Mouse (Mus musculus) thymus, postnatal 0 days (tissue): ENCODE measurements around the gene Rab36. TPM values are rescaled to one million over a fixed set of nuclear protein-coding genes. Genes with fewer than 3 reads are reported as not detected.
"Not testable (repeated sequence)": the region's sequence is repeated elsewhere in the genome, so short reads cannot be mapped to it uniquely, and the experiment has no call there.

Experiments used
- DNase-seq: peaks from one replicate; pipeline ENCODE4 v3.0.0-alpha.2; 2015; ENCODE audit warnings: low spot score
- polyA plus RNA-seq: library from polyadenylated mRNA; unstranded; fragments of >200 nt; fragmentation: Nextera tagmentation; extraction: Ambion mirVana; gene quantifications from 2 replicates; pipeline ENCODE4 v1.2.1, GENCODE M21; 2015

The Rab36 gene
- polyA plus RNA-seq = 0.77 and 1.2 TPM in 2 replicates

DNA sequence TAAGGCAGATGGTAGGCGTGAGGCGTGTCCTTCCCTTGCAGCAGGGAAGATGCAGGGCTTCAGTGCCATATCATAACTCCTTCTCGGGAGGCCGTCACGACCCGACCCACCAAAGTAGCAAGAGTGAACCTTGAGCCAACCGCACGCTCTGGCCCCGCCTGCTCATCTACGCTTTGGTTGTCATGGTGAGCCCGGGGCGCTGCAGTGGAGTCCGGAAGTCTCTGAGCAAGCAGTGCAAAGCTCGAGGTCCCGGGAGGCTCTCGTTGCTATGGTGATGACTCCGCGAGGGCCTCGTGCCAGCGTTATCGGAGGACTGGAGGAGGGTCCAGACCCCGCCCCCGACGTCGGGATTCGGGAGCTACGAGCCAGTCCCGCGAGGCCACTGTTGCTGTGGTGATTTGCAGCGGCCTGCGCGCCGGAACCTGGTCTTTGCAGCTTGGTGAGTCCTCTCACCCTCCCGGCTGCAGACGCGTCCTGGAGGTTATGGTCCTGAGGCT is at the start of gene Rab36:
Rab36 (plus strand) TSS at position 176 of the 497 bp plus-strand sequence.
- peak; percentile 82 for DNase-seq

DNA sequence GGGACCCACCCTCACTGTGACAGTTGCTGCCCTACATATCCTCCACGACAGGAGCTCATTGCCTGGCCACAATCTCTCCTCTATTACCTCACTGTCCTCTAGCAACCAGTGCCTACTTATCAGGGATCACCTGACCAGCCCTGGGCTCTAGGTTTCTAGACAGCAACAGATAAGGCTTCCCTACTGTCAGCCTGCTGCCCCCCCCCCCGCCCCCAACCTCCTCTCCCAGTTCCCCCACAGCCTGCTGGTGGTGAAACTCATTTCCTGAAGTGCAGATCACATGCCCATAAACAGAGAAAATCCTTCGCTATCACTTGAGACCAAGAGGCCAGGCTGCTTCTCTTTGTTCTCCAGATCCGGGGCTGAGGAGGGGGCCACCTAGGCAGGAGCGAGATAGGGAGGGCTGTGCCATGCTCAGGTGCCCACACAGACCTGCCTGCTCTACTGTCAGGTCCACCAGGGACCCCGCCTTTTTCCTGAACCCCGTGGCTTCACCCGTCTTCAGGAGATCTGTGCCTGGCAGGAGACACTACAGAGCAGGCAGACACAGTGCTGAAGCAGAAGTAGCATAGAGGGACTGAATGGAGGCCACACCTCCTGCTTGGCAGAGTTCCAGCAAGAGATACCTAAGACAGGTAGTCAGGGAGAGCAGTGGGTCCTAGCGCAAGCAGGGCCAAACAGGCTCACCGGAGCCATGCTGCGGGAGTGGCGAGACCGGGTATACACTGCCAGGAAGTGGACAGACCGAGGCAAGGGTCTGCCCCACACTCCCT is 49.0 kb upstream of the Rab36 start:
- no peak for DNase-seq

GRCm38 (mm10) chr10:74989814-74990213 is 47.0 kb upstream of the Rab36 start:
- no peak for DNase-seq

DNA sequence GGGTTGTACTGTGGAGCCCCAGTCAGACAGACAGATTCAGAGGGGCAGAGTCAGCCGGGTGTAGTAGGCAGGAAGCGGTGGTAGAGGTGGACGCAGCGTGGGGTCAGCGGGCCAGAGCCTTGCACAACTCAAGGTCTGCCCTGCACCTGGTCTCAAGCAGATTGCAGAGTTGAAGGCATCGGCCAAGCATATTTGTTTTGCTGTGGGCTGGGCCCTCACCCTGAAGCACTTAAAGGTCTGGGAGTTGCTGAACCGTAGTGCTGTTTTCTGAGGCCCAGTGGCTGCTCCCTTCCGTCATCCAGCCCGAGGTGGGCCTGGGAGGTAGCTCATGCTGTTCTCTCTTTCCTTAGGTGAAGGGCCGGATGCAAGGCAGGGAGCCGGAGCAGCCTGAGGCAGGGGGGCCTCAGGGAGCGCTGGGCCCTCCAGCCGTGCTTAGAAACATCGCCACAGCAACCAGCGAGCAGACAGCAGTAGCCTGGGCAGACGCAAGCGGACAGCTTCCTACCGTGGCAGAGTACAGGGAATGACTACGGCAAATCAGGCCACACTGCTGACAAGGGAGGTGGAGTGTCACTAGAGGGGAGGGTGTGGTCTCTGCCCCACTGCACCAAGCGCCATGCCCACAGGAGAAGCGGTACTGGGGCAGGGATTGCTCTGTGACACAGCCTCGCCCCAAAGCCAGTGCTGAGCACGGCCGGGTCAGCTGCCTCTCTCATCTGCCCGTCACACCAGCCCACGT is 46.1 kb upstream of the Rab36 start:
- DNase-seq = no peak

GRCm38 (mm10) chr10:74994863-74995262 is 42.0 kb upstream of the Rab36 start:
- DNase-seq = no peak

DNA sequence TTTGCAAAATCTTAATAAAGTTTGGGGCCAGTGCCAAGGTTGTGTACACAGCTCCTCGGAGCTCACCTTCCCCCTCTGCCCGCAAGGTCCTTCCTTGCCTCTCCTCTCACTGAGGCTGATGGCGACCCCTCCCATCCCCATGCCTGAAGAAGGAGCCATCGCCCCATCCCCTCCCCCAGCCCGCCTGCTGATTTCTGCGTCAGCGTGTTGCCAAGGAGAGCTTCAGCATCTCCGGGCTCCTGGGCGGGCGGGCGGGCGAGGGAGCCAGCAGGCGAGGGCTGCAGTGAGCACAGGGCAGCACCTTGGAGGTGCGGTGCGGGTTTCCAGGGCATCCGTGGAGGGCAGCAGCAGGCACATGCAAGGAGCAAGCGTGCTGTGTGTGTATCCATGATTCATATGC is 41.5 kb upstream of the Rab36 start:
- no peak for DNase-seq

DNA sequence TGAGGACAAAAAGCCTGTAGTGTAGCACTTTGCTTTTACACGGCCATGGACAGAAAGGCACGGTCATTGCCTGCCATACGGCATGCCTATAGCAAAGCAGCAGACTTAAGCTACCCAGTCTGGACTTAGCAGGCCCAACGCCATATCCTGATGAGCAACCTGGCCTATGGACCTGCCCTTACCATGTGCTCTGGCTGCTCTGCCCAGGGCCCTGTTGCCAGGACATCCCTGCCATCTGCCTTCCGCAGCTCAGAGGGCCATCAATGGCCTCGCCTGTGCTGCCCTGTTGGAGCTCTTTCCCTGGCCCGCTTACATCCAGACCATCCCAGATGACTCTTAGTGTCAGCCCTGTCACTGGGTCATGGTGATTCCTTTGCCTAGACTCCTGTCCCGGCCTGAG is 35.5 kb upstream of the Rab36 start:
- DNase-seq = no peak

- DNase-seq = no peak
These were observed 32.8 kb upstream of the Rab36 start for GRCm38 (mm10) chr10:75004067-75004466.

DNA sequence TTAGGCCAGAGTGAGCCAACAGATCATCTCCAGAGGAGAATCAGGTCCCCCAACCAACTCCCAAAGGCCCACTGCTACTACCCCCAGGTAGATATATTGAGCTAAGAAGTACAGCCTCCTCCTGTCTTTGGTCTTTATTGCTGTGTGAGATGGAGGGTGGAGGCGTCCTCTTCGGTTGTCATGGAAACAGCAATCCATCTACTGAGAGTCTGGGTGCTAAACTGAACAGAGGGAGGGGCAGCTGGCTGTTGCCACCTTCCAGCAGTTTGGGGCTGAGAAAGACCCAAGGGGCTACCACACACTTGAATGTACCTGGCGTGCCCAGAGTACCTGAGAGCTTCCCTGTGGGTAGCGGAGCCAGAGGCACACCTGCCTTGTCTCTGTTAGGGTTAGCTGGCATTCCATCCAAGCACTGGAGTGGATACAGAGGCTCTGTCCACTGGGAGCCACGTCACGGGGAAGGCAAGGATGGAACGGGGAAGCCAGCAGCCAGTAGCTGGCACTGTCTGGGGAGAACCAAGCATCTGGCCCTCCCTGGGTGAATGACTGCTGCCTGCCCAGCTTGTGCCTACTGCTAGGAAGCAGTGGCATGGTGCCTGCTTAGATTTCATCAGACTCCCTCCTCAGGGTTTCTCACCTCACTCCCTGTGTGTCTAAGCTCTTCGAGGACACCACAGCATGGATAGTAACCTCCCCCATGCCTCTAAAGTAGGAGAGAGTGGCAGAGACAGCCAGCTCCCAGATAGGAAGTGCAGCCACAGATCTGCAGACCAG is 29.8 kb upstream of the Rab36 start:
- no peak for DNase-seq

GRCm38 (mm10) chr10:75010704-75011103 is 26.2 kb upstream of the Rab36 start:
- DNase-seq = no peak

DNA sequence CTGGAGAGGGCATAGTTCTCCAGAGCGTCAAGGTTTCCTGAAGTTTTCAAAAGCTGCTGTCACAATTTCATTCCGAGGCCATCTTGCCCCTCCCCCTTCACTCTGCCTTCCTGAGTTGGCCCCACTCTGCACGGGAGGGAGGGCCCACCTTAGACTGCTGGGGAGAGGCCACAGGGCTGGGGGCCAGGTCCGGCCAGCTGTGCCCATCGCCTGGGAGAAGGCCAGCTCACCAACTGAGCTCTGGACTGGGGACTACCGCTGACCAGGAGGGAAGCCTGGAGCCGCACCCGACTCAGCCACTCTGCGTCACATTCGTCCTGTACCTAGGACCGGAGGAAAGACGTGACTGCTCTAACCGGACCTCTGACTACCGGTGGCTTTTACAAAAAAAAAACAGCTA is 21.4 kb upstream of the Rab36 start:
- no peak for DNase-seq

DNA sequence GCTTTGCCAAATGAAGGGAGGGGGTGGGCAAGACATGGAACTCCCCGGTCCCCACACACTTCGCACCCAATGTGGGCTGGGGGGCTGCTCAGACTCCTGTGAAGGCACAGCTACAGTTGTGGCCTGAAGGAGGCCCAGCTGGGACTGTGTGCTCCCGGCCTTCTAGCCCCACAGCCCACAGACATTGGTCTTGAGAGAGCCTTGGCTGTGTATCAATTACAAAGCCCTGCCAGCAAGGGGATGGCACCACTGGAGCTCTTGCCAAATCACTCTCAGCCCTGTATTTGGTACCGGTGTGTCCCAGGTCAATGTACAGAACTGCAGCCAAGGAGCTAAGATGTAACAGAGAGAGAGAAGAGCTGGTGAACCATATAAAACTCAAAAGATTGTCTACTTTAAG is 20.4 kb upstream of the Rab36 start:
- DNase-seq = no peak

- DNase-seq = no peak
These were observed 16.6 kb upstream of the Rab36 start for GRCm38 (mm10) chr10:75020271-75020670.

- DNase-seq = peak; percentile 64
These were observed 15.7 kb upstream of the Rab36 start for GRCm38 (mm10) chr10:75021138-75021537.

- no peak for DNase-seq
These were observed 10.4 kb upstream of the Rab36 start for GRCm38 (mm10) chr10:75026491-75026890.

DNA sequence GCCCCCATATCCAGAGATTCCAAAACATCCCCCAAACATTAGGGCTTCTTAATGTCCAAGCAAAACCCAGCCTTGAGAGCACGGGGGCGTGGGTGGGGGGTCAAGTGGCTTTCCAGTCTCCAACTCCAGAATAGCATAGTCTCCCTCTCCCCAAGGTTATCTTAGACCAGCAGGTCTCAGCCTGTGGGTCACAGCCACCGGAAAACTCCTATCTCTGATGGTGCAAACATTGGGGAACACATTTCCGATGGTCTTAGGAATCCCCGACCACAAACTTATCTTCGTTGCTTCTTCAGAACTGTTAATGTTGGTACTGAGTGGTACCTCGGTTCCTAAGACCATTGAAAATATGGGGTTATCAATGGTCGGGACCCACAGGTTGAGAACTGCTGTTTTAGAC is 8.1 kb upstream of the Rab36 start:
- no peak for DNase-seq

DNA sequence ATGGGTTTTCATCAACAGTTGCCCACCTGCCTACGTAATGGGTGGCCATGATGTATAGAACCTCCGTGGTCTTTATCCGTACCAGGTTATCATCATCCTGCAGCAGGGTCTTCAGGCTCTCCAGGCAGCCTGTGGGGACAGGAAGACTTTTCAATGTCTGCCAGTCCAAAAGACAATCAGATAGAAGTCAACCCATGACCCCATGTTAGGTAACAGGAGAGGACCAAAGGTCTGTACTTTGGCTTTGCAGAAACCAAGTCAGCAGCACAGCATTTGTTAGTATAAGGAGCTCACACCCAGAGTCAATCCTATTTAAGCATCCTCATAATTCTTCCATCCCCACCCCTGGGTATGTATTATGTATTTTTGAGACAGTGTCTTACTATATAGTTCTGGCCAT is 7.2 kb upstream of the Rab36 start:
- DNase-seq = no peak

DNA sequence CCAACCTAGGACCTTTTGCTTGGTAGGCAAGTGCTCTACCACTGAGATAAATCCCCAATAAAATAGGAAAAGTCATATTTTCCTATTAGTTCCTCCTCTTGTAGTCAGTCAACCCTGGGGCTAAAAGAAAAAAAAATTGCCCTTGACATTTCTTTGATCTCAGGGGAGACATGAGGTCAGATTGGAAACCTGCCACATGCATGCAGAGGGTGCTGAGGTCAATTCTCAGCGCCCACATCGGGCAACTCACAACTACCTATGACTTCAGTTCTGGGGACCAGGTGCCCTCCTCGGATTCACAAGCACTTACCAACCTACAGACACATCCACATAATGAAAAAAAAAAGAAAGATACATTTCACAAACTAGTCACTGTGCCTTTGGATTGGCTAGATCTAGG is 6.6 kb upstream of the Rab36 start:
- DNase-seq = no peak

DNA sequence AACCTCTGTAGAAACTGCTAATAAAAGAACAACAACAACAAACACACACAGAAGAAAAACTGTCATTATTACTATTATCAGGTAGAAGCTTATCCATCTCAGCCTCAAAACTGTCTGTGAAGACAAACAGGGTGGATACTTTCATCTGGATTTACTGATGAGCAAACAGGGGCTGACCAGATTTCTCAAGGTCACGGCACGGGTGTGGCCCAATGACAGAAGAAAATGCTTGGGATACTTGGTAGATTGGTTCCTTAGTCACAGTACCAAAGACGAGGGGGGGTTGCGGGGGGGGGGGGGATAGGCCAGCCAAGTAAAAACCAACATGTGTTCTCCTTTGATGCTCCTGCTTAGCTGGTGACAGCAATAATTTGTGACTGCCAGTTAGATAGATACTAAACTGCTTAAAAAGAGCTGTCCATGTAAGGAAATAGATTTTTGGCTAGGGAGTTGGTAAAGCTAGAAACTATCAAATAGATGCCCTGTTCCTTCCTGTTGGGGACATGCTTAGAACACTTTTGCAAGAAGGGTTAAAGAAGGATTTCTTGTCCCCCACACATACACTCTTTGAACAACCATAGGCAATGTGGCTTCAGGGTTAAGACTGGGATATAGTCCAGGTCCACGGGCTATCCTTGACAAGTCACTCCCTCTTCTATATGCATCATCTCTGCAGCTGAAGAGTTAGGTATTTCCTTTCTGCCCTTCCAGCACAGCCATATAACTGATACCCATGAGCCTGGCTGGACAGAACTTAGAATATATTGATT is 5.3 kb upstream of the Rab36 start:
- no peak for DNase-seq

GRCm38 (mm10) chr10:75032395-75032794 is 4.5 kb upstream of the Rab36 start, which contains the start of gene Rsph14:
TSS of gene Rsph14 (minus strand) at chr10:75032586.
- DNase-seq = no peak

DNA sequence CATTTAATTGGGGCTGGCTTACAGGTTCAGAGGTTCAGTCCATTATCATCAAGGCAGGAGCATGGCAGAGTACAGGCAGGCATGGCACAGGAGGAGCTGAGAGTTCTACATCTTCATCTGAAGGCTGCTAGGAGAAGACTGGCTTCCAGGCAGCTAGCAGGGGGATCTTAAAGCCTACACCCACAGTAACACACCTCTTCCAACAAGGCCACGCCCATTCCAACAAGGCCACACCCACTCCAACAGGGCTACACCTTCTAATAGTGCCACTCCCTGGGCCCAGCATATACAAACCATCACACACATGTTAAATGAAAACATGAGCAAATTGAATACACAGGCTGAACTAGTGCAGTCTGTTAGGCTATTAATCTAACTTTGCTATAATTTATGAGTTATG is 5.2 kb downstream of the Rab36 start:
- DNase-seq = not testable (repeated sequence)
